Mouse (Mus musculus): ENCODE data around the gene Olfr716.
"Not testable (repeated sequence)": the region's sequence is repeated elsewhere in the genome, so short reads cannot be mapped to it uniquely, and the experiment has no call there.

Gene Olfr716

DNA sequence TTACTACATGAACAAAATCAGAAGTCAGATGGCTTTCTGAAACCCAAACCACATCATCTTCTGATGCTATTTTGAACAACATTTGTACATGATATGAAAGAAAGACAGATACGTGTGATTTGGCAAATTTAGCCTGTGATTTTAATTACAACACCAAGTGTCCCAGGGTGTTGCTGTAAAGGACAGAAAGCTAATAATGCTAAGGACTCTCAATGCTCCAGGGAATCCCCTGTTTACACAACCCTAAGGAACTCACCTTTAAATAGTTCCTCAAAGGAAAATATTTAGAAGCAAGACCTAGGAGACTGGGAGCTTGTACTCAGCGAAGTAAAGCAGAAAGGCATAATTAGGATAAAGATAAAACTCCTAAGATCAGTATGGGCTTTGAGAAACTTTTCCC, at the start of gene Olfr716:
Olfr716 (plus strand) TSS at position 301 of the 400 bp plus-strand sequence.
- not testable (repeated sequence) for DNase-seq (ENCODE audit: extremely low spot score, low spot score)

DNA sequence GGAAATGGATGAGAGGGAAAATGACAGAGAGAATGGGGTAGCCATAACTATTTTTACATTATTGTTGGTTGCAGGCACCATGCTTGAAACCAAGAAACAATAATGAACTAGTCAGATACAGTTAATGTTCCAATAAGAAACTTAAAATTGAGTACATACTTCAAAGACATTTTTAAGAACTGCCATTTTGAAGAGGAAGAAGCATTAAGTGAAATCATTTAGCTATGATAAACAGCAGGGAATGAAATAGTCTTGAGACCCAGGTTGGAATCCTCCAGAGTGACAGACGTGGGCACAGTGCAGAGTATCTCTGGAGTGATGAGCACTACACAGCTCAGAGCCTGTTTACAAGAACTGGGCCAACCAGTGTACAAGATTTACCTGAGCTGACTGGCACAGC, 45.2 kb upstream of the Olfr716 start, which contains the start of gene Olfr17:
Olfr17 (plus strand) TSS at position 301 of the 400 bp plus-strand sequence.
- no peak for DNase-seq (ENCODE audit: extremely low spot score, low spot score)

DNA sequence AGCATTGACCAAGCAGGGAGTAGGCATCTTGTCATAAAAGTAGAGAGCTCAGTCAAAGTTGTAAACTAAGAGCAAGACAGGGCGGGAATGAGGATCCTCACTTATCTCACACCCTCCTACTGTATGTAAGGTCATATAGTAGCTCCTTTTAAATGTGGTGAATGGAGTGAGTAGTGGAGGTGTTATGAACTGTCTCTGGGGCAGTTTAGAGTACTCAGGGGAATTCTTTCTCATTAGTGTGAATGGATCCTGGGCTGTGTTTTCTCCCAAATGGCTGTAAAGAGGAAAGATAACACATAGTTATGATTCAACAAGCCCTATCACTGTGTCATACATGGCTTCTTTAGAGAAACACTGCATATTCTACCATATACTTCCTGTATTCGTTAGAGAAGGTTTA, 27.9 kb upstream of the Olfr716 start, which contains the start of gene Olfr715b:
Olfr715b (minus strand) TSS at position 101 of the 400 bp plus-strand sequence.
- DNase-seq (ENCODE audit: extremely low spot score, low spot score): not testable (repeated sequence)

DNA sequence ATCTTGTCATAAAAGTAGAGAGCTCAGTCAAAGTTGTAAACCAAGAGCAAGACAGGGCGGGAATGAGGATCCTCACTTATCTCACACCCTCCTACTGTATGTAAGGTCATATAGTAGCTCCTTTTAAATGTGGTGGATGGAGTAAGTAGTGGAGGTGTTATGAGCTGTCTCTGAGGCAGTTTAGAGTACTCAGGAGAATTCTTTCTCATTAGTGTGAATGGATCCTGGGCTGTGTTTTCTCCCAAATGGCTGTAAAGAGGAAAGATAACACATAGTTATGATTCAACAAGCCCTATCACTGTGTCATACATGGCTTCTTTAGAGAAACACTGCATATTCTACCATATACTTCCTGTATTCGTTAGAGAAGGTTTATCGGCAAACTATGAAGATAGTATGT, 7.1 kb upstream of the Olfr716 start, which contains the start of gene Olfr715:
Olfr715 (minus strand) TSS at position 101 of the 400 bp plus-strand sequence.
- not testable (repeated sequence) for DNase-seq (ENCODE audit: extremely low spot score, low spot score)

DNA sequence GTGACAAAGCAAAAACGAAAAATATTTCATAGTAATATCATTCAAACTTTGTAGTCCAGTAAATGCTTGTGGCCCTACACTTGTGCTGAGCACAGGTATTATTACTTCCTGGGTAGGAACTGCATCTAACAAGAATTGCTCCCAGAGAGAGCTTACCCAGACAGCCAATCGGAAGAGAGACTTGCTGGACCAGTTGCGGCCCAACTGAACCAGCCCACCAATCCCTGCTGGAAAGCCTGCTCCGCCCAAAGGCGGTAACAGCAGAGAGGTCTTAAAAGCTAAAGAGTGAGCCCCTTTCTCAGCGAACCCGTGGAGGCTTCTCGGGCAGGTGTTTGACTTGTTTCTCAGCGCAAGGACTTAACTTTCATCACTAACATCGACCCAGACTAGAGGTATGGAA, 28.6 kb downstream of the Olfr716 start, which contains the start of gene Nlrp14:
Nlrp14 (plus strand) TSS at position 301 of the 400 bp plus-strand sequence.
- no peak for DNase-seq (ENCODE audit: extremely low spot score, low spot score)

DNA sequence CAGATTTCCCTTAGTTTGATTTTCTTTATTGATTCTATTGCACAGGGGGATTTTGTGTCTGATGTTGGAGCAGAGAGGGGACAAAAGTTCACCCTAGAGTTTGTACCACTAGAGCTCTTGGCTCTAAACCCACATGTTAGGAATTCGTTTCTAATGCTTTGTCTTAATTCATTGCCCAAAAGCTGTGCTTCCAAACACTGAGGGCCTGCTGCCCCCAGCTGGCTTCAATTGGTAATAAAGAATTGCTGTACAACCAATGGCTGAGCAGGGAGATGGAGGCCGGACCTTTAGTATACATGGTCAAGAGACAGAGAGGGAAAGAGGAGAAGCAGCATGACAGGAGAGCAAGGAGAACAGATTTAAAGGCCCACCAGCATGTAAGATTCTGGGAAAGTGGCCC, 42.3 kb downstream of the Olfr716 start:
- no peak for DNase-seq (ENCODE audit: extremely low spot score, low spot score)

Measured in neural tube, embryonic 10.5 days (tissue).